Mouse (Mus musculus) cerebellum, adult 2 months (tissue): ENCODE measurements around the gene Ap3s2. TPM values are rescaled to one million over a fixed set of nuclear protein-coding genes. Genes with fewer than 3 reads are reported as not detected.

ENCODE experiments used
- DNase-seq, 2 experiments: peaks; one replicate each; pipeline ENCODE4 v3.0.0; 2021
- H3K27ac ChIP-seq: fragments of 200-500 bp; 2 replicates; pipeline ENCODE4 v1.5.1; 2012; ENCODE audit warnings: low read length, control low read depth, inconsistent platforms; ENCODE audit not compliant: insufficient read depth
- H3K27me3 ChIP-seq: fragments of 200-500 bp; 2 replicates; pipeline ENCODE4 v1.6.1; 2012; ENCODE audit warnings: inconsistent platforms, mild to moderate bottlenecking, low read length, moderate library complexity; ENCODE audit not compliant: control insufficient read depth, insufficient read depth
- H3K4me1 ChIP-seq: fragments of 200-500 bp; 2 replicates; pipeline ENCODE4 v1.6.1; 2011; ENCODE audit warnings: low read length; ENCODE audit not compliant: control insufficient read depth, insufficient read depth
- H3K4me3 ChIP-seq: fragments of 200-500 bp; replicated peaks from 2 replicates; pipeline ENCODE3; 2011; ENCODE audit warnings: mild to moderate bottlenecking, low read depth, low read length, control low read depth; ENCODE audit not compliant: insufficient read depth
- CTCF ChIP-seq: fragments of 200-500 bp; IDR thresholded peaks from 2 replicates; pipeline ENCODE4 v1.5.1; 2011; ENCODE audit warnings: low read depth, mild to moderate bottlenecking, control low read depth, low read length, moderate library complexity, borderline replicate concordance; ENCODE audit not compliant: insufficient read depth
- POLR2A ChIP-seq: fragments of 200-500 bp; IDR thresholded peaks from 2 replicates; pipeline ENCODE4 v1.6.1; 2011; ENCODE audit warnings: low read length, control low read depth, borderline replicate concordance; ENCODE audit not compliant: insufficient read depth
- WGBS: fragments of 180-500 bp; shearing (Covaris S2); methylation state at CpG from one replicate; pipeline ENCODE4 v1.1.7; 2018; 5-methylcytosine and 5-hydroxymethylcytosine counted together
- polyA plus RNA-seq: library from polyadenylated mRNA; depleted of rRNA; stranded (reverse); fragments of >200 nt; gene quantifications from 2 replicates; pipeline ENCODE4 v1.2.3, GENCODE M21; 2012

Ap3s2 gene
- polyA plus RNA-seq, 1 experiment: 46.6 TPM

DNA sequence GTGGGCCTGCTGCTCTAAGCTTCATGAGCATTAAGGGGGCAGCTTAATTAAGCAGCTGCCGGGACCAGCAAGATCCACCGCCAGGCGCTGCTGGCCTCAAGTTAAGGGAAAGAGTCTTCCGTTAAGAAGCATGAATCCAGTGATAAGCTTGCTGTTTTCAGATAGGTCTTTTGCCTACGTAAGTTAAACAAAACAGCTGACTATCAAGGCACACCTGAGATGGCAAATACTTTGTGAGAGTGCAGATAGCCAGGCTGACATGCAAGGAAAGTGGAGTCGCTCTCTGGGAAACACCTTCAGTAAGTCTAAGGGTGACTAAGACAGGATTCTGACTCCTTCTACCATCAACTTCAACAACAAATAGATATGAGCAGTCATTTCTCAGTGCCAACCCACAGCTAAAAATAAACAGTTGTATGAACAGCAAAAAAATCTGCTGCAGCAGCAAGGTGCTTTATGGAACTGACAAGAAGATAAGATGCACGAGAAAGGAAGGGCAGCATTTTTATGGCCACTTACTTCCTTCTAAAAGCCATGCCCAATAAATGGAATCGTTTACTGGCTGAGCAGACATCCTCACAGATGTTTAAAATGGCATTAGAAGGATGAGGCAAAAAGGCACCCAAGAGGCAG, 17.2 kb downstream of the Ap3s2 start:
- no peaks in the 10 kb centered on the region for H3K4me1 ChIP-seq
- no peak for DNase-seq
- H3K4me3 ChIP-seq: no peak overlapping the region
- H3K27ac ChIP-seq: no peak overlapping the region
- H3K27me3 ChIP-seq: no peaks in the 10 kb centered on the region
- WGBS: 90% methylated on average over 8 of the region's 8 CpGs
- TF ChIP-seq POLR2A: no peak
- no peak for TF ChIP-seq CTCF

DNA sequence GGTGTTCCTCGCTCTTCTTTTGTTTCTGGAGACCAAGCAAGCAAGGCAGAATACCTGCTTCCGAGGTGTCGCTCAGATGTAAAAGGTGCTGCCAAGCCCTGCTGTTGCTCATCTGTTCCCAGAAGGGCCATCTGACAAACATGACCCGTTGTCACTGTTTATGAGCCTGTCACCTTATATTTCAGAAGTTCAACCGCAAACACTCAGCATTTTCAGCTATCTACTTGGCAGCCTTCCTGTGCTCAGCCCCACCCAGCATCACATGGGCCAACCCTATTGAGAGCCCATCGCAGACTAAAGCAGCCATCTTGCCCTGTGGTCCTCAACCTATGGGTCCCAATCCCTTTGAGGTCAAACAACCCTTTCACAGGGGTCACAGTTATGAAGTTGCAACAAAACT, 19.7 kb downstream of the Ap3s2 start:
- Histone ChIP-seq H3K27ac (no peak overlapping the region), H3K27me3 (no peaks in the 10 kb centered on the region), H3K4me3 (no peak overlapping the region), H3K4me1 (no peaks in the 10 kb centered on the region)
- 89% methylated on average over 6 of the region's 6 CpGs for WGBS
- DNase-seq: no peak
- TF ChIP-seq POLR2A: no peak

DNA sequence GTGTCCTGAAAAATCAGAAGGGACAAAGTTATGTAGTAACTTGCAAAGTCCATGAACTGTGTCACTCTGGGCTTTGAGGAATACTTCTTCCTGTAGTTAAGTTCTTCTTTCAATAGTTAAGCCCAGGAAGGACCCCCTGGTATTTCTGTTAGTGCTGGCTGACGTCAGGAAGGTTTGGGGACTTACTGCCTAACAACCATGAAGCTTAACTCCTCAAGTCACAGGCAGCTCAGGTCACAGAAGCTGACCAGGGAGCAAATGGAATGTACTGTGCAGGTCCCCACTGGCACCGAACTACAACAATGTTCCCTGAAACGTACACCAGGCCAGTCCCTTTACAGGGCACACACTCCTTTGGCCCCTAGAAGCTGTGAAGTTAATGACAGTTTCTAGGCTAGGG, 25.2 kb downstream of the Ap3s2 start:
- no peak overlapping the region for H3K4me3 ChIP-seq
- no peak overlapping the region for H3K27ac ChIP-seq
- 74% methylated on average over 3 of the region's 3 CpGs for WGBS
- no peaks in the 10 kb centered on the region for H3K27me3 ChIP-seq
- H3K4me1 ChIP-seq: no peaks in the 10 kb centered on the region
- TF ChIP-seq POLR2A (no peak), CTCF (no peak)
- DNase-seq: no peak

DNA sequence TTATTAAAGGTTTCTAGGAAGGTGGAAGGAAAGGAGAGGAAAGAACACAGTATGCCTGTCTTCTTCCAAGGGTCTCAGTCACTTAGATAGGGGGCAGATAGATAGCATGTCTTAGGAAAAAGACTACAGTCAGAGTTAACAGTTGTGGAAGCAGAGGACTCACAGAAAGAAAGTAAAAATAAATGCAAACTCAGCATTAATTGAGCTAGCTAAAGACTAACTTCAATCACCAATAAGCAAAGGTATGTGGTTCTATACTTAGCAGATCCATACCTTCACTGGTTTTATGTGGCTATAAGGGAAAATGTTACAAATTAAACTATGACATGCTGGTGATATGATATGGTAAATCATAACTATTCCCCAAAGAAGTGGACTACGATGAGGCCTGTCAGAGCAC, 25.7 kb downstream of the Ap3s2 start:
- 91% methylated on average over 1 of the region's 1 CpGs for WGBS
- DNase-seq: no peak
- Histone ChIP-seq H3K27ac (no peak overlapping the region), H3K4me3 (no peak overlapping the region), H3K4me1 (no peaks in the 10 kb centered on the region), H3K27me3 (no peaks in the 10 kb centered on the region)
- no peak for TF ChIP-seq CTCF
- no peak for TF ChIP-seq POLR2A

DNA sequence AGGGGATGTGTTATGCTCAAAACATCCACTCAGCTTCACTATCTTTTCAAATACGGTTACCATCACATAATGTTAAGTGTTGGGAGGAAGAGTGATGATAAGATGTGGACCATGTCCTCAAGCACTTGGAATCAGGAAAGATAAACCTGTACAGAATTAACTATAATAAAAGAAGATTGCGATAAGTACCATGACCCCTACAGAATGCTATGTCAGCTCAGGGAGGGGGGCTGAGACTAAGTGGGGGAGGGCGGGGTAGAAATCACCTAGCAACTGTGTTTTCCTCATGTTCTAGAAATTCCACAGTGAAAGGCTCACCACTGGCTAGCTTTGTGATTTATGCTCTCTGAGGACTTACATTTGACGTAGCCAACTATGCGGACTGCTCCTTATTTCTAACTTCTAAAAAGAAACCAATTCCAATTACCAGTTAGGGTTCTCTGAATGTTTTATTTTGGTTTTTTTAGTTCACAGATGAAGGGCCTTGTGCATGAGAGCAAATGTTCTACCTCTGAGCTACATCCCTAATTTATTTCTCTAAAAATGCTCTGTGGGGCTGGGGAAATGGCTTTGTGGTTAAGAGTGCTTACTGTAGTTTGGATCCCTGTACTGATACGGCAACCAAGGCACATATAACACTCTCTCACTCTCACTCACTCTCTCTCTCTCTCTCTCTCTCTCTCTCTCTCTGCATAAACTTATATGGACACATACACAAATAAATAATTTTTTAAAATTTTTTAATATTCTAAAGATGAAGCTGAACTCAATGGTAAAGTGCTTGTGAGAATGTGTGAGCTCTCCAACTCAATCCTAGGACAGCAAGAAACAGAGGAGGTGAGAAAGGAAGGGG, 27.6 kb downstream of the Ap3s2 start:
- H3K4me1 ChIP-seq: no peaks in the 10 kb centered on the region
- no peak overlapping the region for H3K27ac ChIP-seq
- no peak for DNase-seq
- WGBS: 93% methylated on average over 6 of the region's 6 CpGs
- TF ChIP-seq CTCF (no peak), POLR2A (no peak)
- H3K4me3 ChIP-seq: no peak overlapping the region
- no peaks in the 10 kb centered on the region for H3K27me3 ChIP-seq

DNA sequence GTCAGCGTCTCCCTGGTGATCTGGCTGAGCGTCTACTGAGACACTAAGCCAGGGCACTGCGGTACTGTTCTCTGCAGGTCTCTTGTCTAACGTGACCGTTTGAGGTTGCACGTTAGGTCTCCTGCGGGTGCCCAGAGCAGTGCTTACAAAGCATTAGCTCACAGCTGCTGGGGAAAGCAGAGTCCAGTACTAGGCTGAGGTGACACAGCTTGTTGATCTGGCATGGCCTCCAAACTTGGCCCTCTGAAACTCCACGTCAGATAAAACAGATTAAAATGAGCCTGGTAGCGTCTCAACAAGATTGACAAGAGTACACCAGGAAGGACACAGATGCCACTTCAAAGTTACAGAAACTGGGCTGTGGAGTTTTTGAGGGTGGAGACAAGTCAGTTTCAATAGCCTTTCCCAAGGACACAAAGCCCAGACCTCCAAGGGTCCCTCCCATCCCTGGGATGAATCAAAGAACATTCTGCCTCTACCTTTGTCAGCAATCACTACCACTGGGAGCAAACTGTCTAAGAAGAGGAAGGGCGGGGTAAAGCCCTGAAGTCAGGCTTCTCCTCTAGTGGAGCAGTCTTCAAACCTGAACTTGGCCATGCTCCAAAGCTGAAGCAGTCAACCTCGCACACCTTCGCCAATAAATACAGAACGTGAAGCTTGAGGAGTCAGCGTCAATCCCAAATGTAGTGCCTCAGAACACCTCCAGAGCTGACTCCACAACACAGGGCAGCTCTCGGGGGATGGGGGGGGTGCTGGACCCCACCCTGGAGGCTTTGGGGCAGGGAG, 29.8 kb downstream of the Ap3s2 start:
- H3K4me3 ChIP-seq: no peak overlapping the region
- DNase-seq: no peak
- TF ChIP-seq POLR2A (no peak), CTCF (no peak)
- no peaks in the 10 kb centered on the region for H3K27me3 ChIP-seq
- H3K4me1 ChIP-seq: peaks cover 3% of the 10 kb centered on the region; the same call in 1 of the 2 replicates
- H3K27ac ChIP-seq: no peak overlapping the region
- WGBS: 79% methylated on average over 15 of the region's 15 CpGs

DNA sequence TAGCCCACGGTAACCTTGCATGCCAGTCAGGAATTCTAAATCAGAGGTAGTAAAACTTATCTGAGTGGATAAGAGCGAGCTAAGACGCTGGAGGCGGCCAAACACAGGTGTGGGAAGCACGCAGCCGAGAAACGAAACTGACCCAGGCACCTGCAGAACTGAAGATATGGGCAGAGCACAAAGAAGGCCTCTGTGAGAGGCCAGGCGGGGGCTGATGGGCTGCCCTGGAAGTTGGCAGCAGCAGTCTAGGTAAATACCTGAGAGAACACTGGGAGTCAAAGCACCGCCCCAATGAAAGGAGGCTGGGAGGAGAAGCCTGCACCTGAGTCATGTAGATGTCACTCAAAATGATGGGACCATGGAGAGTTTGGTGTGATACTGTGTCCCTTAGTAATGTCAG, 31.8 kb downstream of the Ap3s2 start:
- TF ChIP-seq POLR2A (no peak), CTCF (no peak)
- 96% methylated on average over 9 of the region's 9 CpGs for WGBS
- DNase-seq: no peak

More for the DNA sequence above, 31.8 kb downstream of the Ap3s2 start:
- no peak overlapping the region for H3K4me3 ChIP-seq
- peaks cover 3% of the 10 kb centered on the region; the same call in 1 of the 2 replicates for H3K4me1 ChIP-seq
- no peaks in the 10 kb centered on the region for H3K27me3 ChIP-seq
- no peak overlapping the region for H3K27ac ChIP-seq
